In the genomic region with DNA sequence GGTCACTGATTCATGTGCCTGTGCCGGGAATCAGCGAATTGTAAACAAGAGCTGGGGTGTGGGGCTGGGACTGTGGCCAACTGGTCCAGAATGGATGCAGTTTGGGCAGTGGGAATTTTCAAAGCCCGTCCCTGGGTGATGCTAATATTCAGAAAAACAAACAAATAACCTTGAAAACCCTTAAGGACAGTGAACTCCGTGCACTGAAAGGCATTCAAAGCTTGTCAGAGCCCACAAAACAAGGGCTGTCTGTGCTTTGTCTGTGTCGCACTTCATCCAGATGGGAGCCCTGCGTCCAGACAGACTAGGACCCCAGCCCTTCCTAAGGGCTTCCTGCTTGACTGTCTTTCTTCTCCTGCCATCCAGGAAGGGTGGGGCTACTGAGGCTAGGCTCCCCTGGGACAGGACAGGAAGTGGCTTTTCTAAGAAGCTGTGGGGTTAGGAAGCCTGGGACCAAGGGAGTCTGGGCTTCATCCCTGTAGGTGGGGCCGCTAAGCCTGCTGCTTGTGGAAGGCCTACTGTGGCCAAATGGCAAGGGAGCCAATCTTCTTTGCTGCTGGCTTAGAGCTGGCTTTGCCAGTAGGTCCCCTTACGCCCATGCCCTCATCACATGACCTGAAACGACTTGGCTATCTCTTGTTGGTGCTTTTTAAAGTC, we compare ENCODE assay signal across 8 mouse cellular contexts. TPM values are rescaled to one million over a fixed set of nuclear protein-coding genes. Genes with fewer than 3 reads are reported as not detected.
A peak's percentile ranks its signal among the peaks of the same experiment; 100 is the strongest.
DNase-seq lines count a peak whose midpoint lies in the region; ATAC-seq lines count a peak whose summit lies in the region.
"Had no signal": no experiment of that assay in that cellular context is flagged by ENCODE, and none has a peak within 500 bp of the region (broad histone marks: within the 10 kb centered on the region; RNA-seq: fewer than 3 reads in every experiment).

No protein-coding gene starts in this region.

- H3K27me3 ChIP-seq in forebrain, embryonic 13.5 days, result no peaks in the 10 kb centered on the region
- no peaks in the 10 kb centered on the region for H3K27me3 ChIP-seq in limb, embryonic 11.5 days (ENCODE audit: control insufficient read depth, insufficient read depth, low read length)
- H3K27me3 ChIP-seq in midbrain, embryonic 13.5 days, result no peaks in the 10 kb centered on the region

- ATAC-seq in forebrain, embryonic 13.5 days, result peak; percentile 41
- peak; percentile 63 for ATAC-seq in limb, embryonic 11.5 days (ENCODE audit: insufficient number of reproducible peaks, low FRiP score, low TSS enrichment, low read depth)
- ATAC-seq in midbrain, embryonic 13.5 days, result peak; percentile 62
- ATAC-seq in monocyte, adult 5-6 weeks (replicated peaks; ENCODE audit: insufficient number of reproducible peaks, low FRiP score, low TSS enrichment, poor library complexity, severe bottlenecking), result no peak

- H3K9me3 ChIP-seq in forebrain, embryonic 13.5 days (replicated peaks), result no peaks in the 10 kb centered on the region
- H3K9me3 ChIP-seq in limb, embryonic 11.5 days (ENCODE audit: control insufficient read depth, low read length), result no peaks in the 10 kb centered on the region
- no peaks in the 10 kb centered on the region for H3K9me3 ChIP-seq in midbrain, embryonic 13.5 days

- peaks cover 65% of the 10 kb centered on the region for H3K4me1 ChIP-seq in forebrain, embryonic 13.5 days
- H3K4me1 ChIP-seq in limb, embryonic 11.5 days (ENCODE audit: control insufficient read depth, insufficient read depth, low read length), result peaks cover 28% of the 10 kb centered on the region
- peaks cover 41% of the 10 kb centered on the region for H3K4me1 ChIP-seq in midbrain, embryonic 13.5 days (replicated peaks)

- peak overlapping the region; percentile 62 for H3K9ac ChIP-seq in forebrain, embryonic 13.5 days
- H3K9ac ChIP-seq in limb, embryonic 11.5 days (ENCODE audit: low read length), result peak overlapping the region; percentile 49
- H3K9ac ChIP-seq in midbrain, embryonic 13.5 days (replicated peaks), result peak overlapping the region; percentile 69

- H3K4me3 ChIP-seq in forebrain, embryonic 13.5 days, result peak overlapping the region; percentile 35
- peak overlapping the region; percentile 21; the same call in 1 of the 2 replicates for H3K4me3 ChIP-seq in limb, embryonic 11.5 days (ENCODE audit: low read depth, low read length)
- peak overlapping the region; percentile 41 for H3K4me3 ChIP-seq in midbrain, embryonic 13.5 days (replicated peaks)

- H3K27ac ChIP-seq in forebrain, embryonic 13.5 days, result peak overlapping the region; percentile 99
- H3K27ac ChIP-seq in limb, embryonic 11.5 days (replicated peaks; ENCODE audit: low read depth, low read length), result peak overlapping the region; percentile 97
- peak overlapping the region; percentile 98 for H3K27ac ChIP-seq in midbrain, embryonic 13.5 days

- peak; percentile 67 for DNase-seq in ES-CJ7 (ENCODE audit: low read depth, low spot score)
- peak; percentile 77 for DNase-seq in adrenal gland, adult 2 months
- peak; percentile 81 for DNase-seq in heart, postnatal 4 days
- DNase-seq in limb, embryonic 11.5 days (ENCODE audit: low spot score), result no peak

- H3K36me3 ChIP-seq in forebrain, embryonic 13.5 days (ENCODE audit: poor library complexity, severe bottlenecking), result peaks cover 4% of the 10 kb centered on the region
- H3K36me3 ChIP-seq in limb, embryonic 11.5 days (ENCODE audit: control insufficient read depth, insufficient read depth, low read length), result peaks cover 4% of the 10 kb centered on the region; the same call in 1 of the 2 replicates
- H3K36me3 ChIP-seq in midbrain, embryonic 13.5 days, result peaks cover 10% of the 10 kb centered on the region; the same call in 1 of the 2 replicates

- WGBS in forebrain, embryonic 13.5 days, result 26% methylated on average over 9 of the region's 9 CpGs
- WGBS in limb, embryonic 11.5 days, result 26% methylated on average over 9 of the region's 9 CpGs
- 32% methylated on average over 9 of the region's 9 CpGs for WGBS in midbrain, embryonic 13.5 days

- H3K4me2 ChIP-seq in forebrain, embryonic 13.5 days, result peak overlapping the region; percentile 59
- H3K4me2 ChIP-seq in limb, embryonic 11.5 days (ENCODE audit: low read depth, severe bottlenecking), result peak overlapping the region; percentile 49
- peak overlapping the region; percentile 61 for H3K4me2 ChIP-seq in midbrain, embryonic 13.5 days (replicated peaks)

RNA-seq across cellular contexts. Expression of a gene that starts 21.6 kb away (rescaled TPM):
- 10 to 100 TPM; 38.9 to 67.1 TPM for total RNA-seq in adrenal gland, adult 2 months (2021)
- polyA plus RNA-seq in adrenal gland, adult 2 months (2012; rRNA removed), result 10.8 and 15.2 TPM in 2 replicates
- 7.7 and 8.9 TPM in 2 replicates for polyA plus RNA-seq in forebrain, embryonic 13.5 days (2015; fragmentation: Nextera tagmentation; extraction: Ambion mirVana)
- total RNA-seq in heart, postnatal 4 days (2021), result 10 to 100 TPM; 10.9 to 14.0 TPM
- polyA plus RNA-seq in limb, embryonic 11.5 days (2014; fragmentation: Nextera tagmentation; extraction: Ambion mirVana), result 6.5 and 10.9 TPM in 2 replicates
- polyA plus RNA-seq in midbrain, embryonic 13.5 days (2015; fragmentation: Nextera tagmentation; extraction: Ambion mirVana), result 7.5 and 8.6 TPM in 2 replicates
- 10.1 to 31.8 TPM (median 11.9 TPM) in 3 replicates for total RNA-seq in monocyte, adult 5-6 weeks (2017)

RNA-seq across cellular contexts. Expression of a gene that starts 21.9 kb away (rescaled TPM):
- 10 to 100 TPM; 55.6 to 63.4 TPM for total RNA-seq in adrenal gland, adult 2 months (2021)
- polyA plus RNA-seq in adrenal gland, adult 2 months (2012; rRNA removed), result 45.8 and 46.2 TPM in 2 replicates
- polyA plus RNA-seq in forebrain, embryonic 13.5 days (2015; fragmentation: Nextera tagmentation; extraction: Ambion mirVana), result 12.5 and 12.7 TPM in 2 replicates
- 10 to 100 TPM; 13.0 to 14.7 TPM for total RNA-seq in heart, postnatal 4 days (2021)
- 18.1 and 18.9 TPM in 2 replicates for polyA plus RNA-seq in limb, embryonic 11.5 days (2014; fragmentation: Nextera tagmentation; extraction: Ambion mirVana)
- 13.6 and 14.8 TPM in 2 replicates for polyA plus RNA-seq in midbrain, embryonic 13.5 days (2015; fragmentation: Nextera tagmentation; extraction: Ambion mirVana)
- 2.1 to 9.9 TPM (median 9.9 TPM) in 3 replicates for total RNA-seq in monocyte, adult 5-6 weeks (2017)

RNA-seq across cellular contexts. Expression of a gene that starts 22.0 kb away (rescaled TPM):
- total RNA-seq in adrenal gland, adult 2 months (2021), result 1 to 10 TPM in 1 of 2 experiments, not detected in 1; 2.3 TPM
- 1.9 TPM in 1 of 2 replicates, not detected in the other for polyA plus RNA-seq in adrenal gland, adult 2 months (2012; rRNA removed)
- not detected in 2 replicates for polyA plus RNA-seq in forebrain, embryonic 13.5 days (2015; fragmentation: Nextera tagmentation; extraction: Ambion mirVana)
- total RNA-seq in heart, postnatal 4 days (2021), result 1 to 10 TPM in 1 of 2 experiments, not detected in 1; 2.8 TPM
- 1.0 and 1.6 TPM in 2 replicates for polyA plus RNA-seq in limb, embryonic 11.5 days (2014; fragmentation: Nextera tagmentation; extraction: Ambion mirVana)
- not detected in 2 replicates for polyA plus RNA-seq in midbrain, embryonic 13.5 days (2015; fragmentation: Nextera tagmentation; extraction: Ambion mirVana)
- total RNA-seq in monocyte, adult 5-6 weeks (2017), result not detected in 3 replicates
- total RNA-seq: hematopoietic stem cell, adult 5-6 weeks had no signal
